Mouse (Mus musculus): ENCODE measurements at regions not wholly inside any gene's neighbourhood (a gene's known extent, or its start where the extent isn't known, plus 50 kb on each side); places are given as distances from the start of the nearest gene placed in this dataset.
A peak's percentile ranks its signal among the peaks of the same experiment; 100 is the strongest.
"Not testable (repeated sequence)": the region's sequence is repeated elsewhere in the genome, so short reads cannot be mapped to it uniquely, and the experiment has no call there.

GRCm38 (mm10) chr5:96898120-96898672, 99.3 kb upstream of the Bmp2k start:
- Histone ChIP-seq H3K9me3 (replicated peaks) (no peaks in the 10 kb centered on the region), H3K4me3 (ENCODE audit: low read depth, low read length) (no peak overlapping the region; the same call in 1 of the 2 replicates), H3K27me3 (ENCODE audit: insufficient read depth, low read length) (no peaks in the 10 kb centered on the region), H3K4me1 (ENCODE audit: insufficient read depth, low read depth, low read length) (peaks cover 17% of the 10 kb centered on the region), H3K36me3 (replicated peaks) (no peaks in the 10 kb centered on the region)
- peak; percentile 54 for ATAC-seq (ENCODE audit: extremely low read depth, insufficient number of reproducible peaks, low FRiP score, poor library complexity, severe bottlenecking)
- no peak for DNase-seq (ENCODE audit: low spot score)
- TF ChIP-seq CTCF (IDR thresholded peaks at IDR 0.05; ENCODE audit: low read depth, low read length) (no peak), GATA1 (IDR thresholded peaks at IDR 0.05; ENCODE audit: borderline replicate concordance, low read length) (no peak), TAL1 (conservative IDR thresholded peaks at IDR 0.05; ENCODE audit: low read depth, low read length) (no peak), POLR2AphosphoS5 (IDR thresholded peaks at IDR 0.05; ENCODE audit: insufficient replicate concordance, low read depth, low read length) (no peak), GATA2 (IDR thresholded peaks at IDR 0.05; ENCODE audit: borderline replicate concordance, low read depth, low read length) (no peak)

- TF ChIP-seq TAL1 (conservative IDR thresholded peaks at IDR 0.05; ENCODE audit: low read depth, low read length) (no peak), POLR2AphosphoS5 (IDR thresholded peaks at IDR 0.05; ENCODE audit: insufficient replicate concordance, low read depth, low read length) (no peak), CTCF (IDR thresholded peaks at IDR 0.05; ENCODE audit: low read depth, low read length) (no peak), GATA1 (IDR thresholded peaks at IDR 0.05; ENCODE audit: borderline replicate concordance, low read length) (no peak), GATA2 (IDR thresholded peaks at IDR 0.05; ENCODE audit: borderline replicate concordance, low read depth, low read length) (no peak)
- H3K4me1 ChIP-seq (ENCODE audit: insufficient read depth, low read depth, low read length) = peaks cover 19% of the 10 kb centered on the region
- ATAC-seq (ENCODE audit: extremely low read depth, insufficient number of reproducible peaks, low FRiP score, poor library complexity, severe bottlenecking) = no peak
Measured at GRCm38 (mm10) chr5:96898695-96899094, 98.8 kb upstream of the Bmp2k start.

GRCm38 (mm10) chr5:96905572-96906271, 91.8 kb upstream of the Bmp2k start:
- H3K4me3 ChIP-seq (ENCODE audit: low read depth, low read length) = no peak overlapping the region
- H3K27me3 ChIP-seq (ENCODE audit: insufficient read depth, low read length) = no peaks in the 10 kb centered on the region
- TF ChIP-seq GATA2 (IDR thresholded peaks at IDR 0.05; ENCODE audit: borderline replicate concordance, low read depth, low read length) = no peak
- H3K36me3 ChIP-seq (replicated peaks) = peaks cover 8% of the 10 kb centered on the region
- ATAC-seq (ENCODE audit: extremely low read depth, insufficient number of reproducible peaks, low FRiP score, poor library complexity, severe bottlenecking) (no peak), DNase-seq (ENCODE audit: low spot score) (no peak)
- H3K9me3 ChIP-seq (replicated peaks) = 0 out of 2 replicates have a peak, but pooled peaks cover 2% of the 10 kb centered on the region
- peaks cover 32% of the 10 kb centered on the region for H3K4me1 ChIP-seq (ENCODE audit: insufficient read depth, low read depth, low read length)

More at GRCm38 (mm10) chr5:96898695-96899094, 98.8 kb upstream of the Bmp2k start:
- Histone ChIP-seq H3K9me3 (replicated peaks) (no peaks in the 10 kb centered on the region), H3K27me3 (ENCODE audit: insufficient read depth, low read length) (no peaks in the 10 kb centered on the region), H3K4me3 (ENCODE audit: low read depth, low read length) (no peak overlapping the region), H3K36me3 (replicated peaks) (no peaks in the 10 kb centered on the region)
- DNase-seq (ENCODE audit: low spot score) = no peak

- Histone ChIP-seq H3K4me1 (ENCODE audit: insufficient read depth, low read depth, low read length) (peaks cover 52% of the 10 kb centered on the region), H3K36me3 (replicated peaks) (peaks cover 18% of the 10 kb centered on the region)
- H3K4me3 ChIP-seq (ENCODE audit: low read depth, low read length); DNase-seq (ENCODE audit: low spot score); H3K27me3 ChIP-seq (ENCODE audit: insufficient read depth, low read length); ATAC-seq (ENCODE audit: extremely low read depth, insufficient number of reproducible peaks, low FRiP score, poor library complexity, severe bottlenecking); H3K9me3 ChIP-seq (replicated peaks): not testable (repeated sequence)
Measured at GRCm38 (mm10) chr5:96908371-96908770, 89.1 kb upstream of the Bmp2k start.

- Histone ChIP-seq H3K27me3 (ENCODE audit: insufficient read depth, low read length) (no peaks in the 10 kb centered on the region), H3K36me3 (replicated peaks) (peaks cover 18% of the 10 kb centered on the region), H3K9me3 (replicated peaks) (0 out of 2 replicates have a peak, but pooled peaks cover 2% of the 10 kb centered on the region), H3K4me1 (ENCODE audit: insufficient read depth, low read depth, low read length) (peaks cover 52% of the 10 kb centered on the region), H3K4me3 (ENCODE audit: low read depth, low read length) (no peak overlapping the region)
- DNase-seq (ENCODE audit: low spot score) (no peak), ATAC-seq (ENCODE audit: extremely low read depth, insufficient number of reproducible peaks, low FRiP score, poor library complexity, severe bottlenecking) (no peak)
- no peak for TF ChIP-seq POLR2AphosphoS5 (IDR thresholded peaks at IDR 0.05; ENCODE audit: insufficient replicate concordance, low read depth, low read length)
- TF ChIP-seq GATA2 (IDR thresholded peaks at IDR 0.05; ENCODE audit: borderline replicate concordance, low read depth, low read length) = no peak
- TF ChIP-seq GATA1 (IDR thresholded peaks at IDR 0.05; ENCODE audit: borderline replicate concordance, low read length) = no peak
- TF ChIP-seq CTCF (IDR thresholded peaks at IDR 0.05; ENCODE audit: low read depth, low read length) = no peak
- TF ChIP-seq TAL1 (conservative IDR thresholded peaks at IDR 0.05; ENCODE audit: low read depth, low read length) = no peak
Measured at GRCm38 (mm10) chr5:96909218-96909617, 88.3 kb upstream of the Bmp2k start.

GRCm38 (mm10) chr5:96911550-96912253, 85.8 kb upstream of the Bmp2k start:
- Histone ChIP-seq H3K36me3 (replicated peaks) (peaks cover 22% of the 10 kb centered on the region), H3K27me3 (ENCODE audit: insufficient read depth, low read length) (no peaks in the 10 kb centered on the region), H3K9me3 (replicated peaks) (0 out of 2 replicates have a peak, but pooled peaks cover 2% of the 10 kb centered on the region), H3K4me1 (ENCODE audit: insufficient read depth, low read depth, low read length) (peaks cover 57% of the 10 kb centered on the region), H3K4me3 (ENCODE audit: low read depth, low read length) (no peak overlapping the region; the same call in 1 of the 2 replicates)
- ATAC-seq (ENCODE audit: extremely low read depth, insufficient number of reproducible peaks, low FRiP score, poor library complexity, severe bottlenecking) = peak; percentile 24
- TF ChIP-seq CTCF (IDR thresholded peaks at IDR 0.05; ENCODE audit: low read depth, low read length) (no peak), TAL1 (conservative IDR thresholded peaks at IDR 0.05; ENCODE audit: low read depth, low read length) (no peak), GATA1 (IDR thresholded peaks at IDR 0.05; ENCODE audit: borderline replicate concordance, low read length) (no peak), GATA2 (IDR thresholded peaks at IDR 0.05; ENCODE audit: borderline replicate concordance, low read depth, low read length) (no peak), POLR2AphosphoS5 (IDR thresholded peaks at IDR 0.05; ENCODE audit: insufficient replicate concordance, low read depth, low read length) (no peak)
- DNase-seq (ENCODE audit: low spot score) = no peak

Measured in G1E (cell line).